Mouse (Mus musculus): ENCODE measurements around the gene Bach2. TPM values are rescaled to one million over a fixed set of nuclear protein-coding genes. Genes with fewer than 3 reads are reported as not detected.

Bach2 gene
- total and polyA plus RNA-seq, 2 experiments from 2014 or later, result 11.7 to 15.9 TPM

DNA sequence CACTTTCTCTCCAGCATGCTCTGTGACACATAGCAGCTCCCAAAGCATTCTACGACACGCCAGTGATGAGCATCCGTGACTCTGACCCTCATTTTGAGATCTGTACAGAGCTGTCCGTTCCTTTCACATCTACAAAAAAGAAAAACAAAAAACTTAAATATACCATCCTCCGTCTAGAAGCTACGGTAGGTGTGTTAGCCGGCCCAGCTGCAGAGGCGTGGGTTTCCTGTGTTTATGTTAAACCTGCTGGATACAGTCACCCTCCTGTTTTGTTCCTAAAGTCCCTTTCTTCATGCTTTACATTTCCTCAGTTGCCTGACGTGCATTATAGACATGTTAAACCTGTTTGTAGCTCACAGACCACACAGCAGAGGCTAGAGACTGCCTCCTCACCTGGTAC lies 150.0 kb downstream of the Bach2 start:
- TF ChIP-seq CTCF (IDR thresholded peaks at IDR 0.05), result no peak
- Histone ChIP-seq H3K27ac (ENCODE audit: low read depth, low read length) (no peak overlapping the region), H3K9me3 (ENCODE audit: low read length) (no peaks in the 10 kb centered on the region), H3K4me1 (ENCODE audit: insufficient read depth, low read length) (peaks cover 4% of the 10 kb centered on the region; the same call in 1 of the 2 replicates), H3K9ac (replicated peaks; ENCODE audit: low read length, poor library complexity, severe bottlenecking) (no peak overlapping the region), H3K27me3 (ENCODE audit: insufficient read depth, low read length) (no peaks in the 10 kb centered on the region), H3K4me3 (ENCODE audit: low read depth, low read length) (no peak overlapping the region), H3K36me3 (ENCODE audit: insufficient read depth, low read length) (no peaks in the 10 kb centered on the region), H3K4me2 (ENCODE audit: low read depth, low read length, poor library complexity, severe bottlenecking) (no peak overlapping the region)
- ATAC-seq (ENCODE audit: low FRiP score) (no peak), DNase-seq (ENCODE audit: low spot score) (no peak)
- WGBS, result 83% methylated on average over 9 of the region's 9 CpGs

DNA sequence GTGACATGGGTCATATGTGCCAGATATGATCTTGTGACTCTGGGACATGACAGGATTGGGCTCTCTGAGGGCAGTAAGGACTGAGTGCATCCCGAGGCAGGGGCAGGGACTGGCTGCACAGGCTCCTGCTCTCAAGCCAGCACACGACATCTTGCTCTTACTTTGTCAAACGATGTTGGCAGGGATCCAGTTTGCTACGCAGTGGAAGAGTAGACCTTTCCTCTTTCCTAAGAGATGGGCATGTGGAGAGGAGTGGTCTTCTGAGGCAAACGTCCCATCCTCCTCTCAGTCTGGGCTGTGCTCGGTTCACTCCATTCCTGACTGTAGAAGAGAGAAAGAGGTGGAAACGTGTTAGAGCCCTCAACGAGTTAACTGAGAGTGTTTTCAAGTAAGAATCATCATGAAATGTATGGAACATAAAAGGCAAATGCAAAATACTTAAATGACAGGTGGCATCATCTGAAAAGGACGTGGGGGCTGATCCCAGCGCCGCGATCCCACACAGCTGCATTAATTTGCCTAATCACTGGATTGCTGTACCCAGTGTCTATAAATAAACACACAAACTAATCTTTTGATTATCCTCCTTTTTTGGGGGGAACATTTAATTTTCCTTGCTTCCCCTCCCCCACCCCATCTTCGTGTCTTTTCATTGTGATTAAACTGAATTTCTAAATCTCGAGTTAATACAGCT lies 150.7 kb downstream of the Bach2 start:
- Histone ChIP-seq H3K27ac (ENCODE audit: low read depth, low read length) (no peak overlapping the region), H3K36me3 (ENCODE audit: insufficient read depth, low read length) (no peaks in the 10 kb centered on the region), H3K4me1 (ENCODE audit: insufficient read depth, low read length) (peaks cover 4% of the 10 kb centered on the region; the same call in 1 of the 2 replicates), H3K4me3 (ENCODE audit: low read depth, low read length) (no peak overlapping the region), H3K27me3 (ENCODE audit: insufficient read depth, low read length) (no peaks in the 10 kb centered on the region), H3K4me2 (ENCODE audit: low read depth, low read length, poor library complexity, severe bottlenecking) (no peak overlapping the region), H3K9ac (replicated peaks; ENCODE audit: low read length, poor library complexity, severe bottlenecking) (no peak overlapping the region), H3K9me3 (ENCODE audit: low read length) (no peaks in the 10 kb centered on the region)
- ATAC-seq (ENCODE audit: low FRiP score) (no peak), DNase-seq (ENCODE audit: low spot score) (peak; percentile 43)
- 39% methylated on average over 14 of the region's 14 CpGs for WGBS
- no peak for TF ChIP-seq CTCF (IDR thresholded peaks at IDR 0.05)

DNA sequence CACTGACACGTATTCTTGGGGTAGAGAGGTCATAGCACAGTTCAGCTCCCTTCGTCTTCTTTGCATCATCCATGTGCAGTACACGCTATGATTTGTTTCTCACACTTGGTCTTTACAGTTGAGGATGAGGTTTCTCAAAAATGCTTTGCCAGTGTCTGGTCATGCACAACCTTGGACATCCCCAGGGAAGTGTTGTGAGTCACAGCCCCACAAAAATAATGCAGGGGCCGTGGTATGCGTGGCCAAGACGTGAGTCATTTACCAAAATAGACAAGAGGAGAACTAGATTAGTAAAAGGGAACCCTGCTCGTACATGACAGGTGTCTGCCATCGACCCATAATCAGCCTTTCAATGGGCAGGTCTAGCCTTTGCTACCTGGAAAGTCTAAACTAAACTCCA lies 152.7 kb downstream of the Bach2 start:
- no peaks in the 10 kb centered on the region for H3K36me3 ChIP-seq (ENCODE audit: insufficient read depth, low read length)
- H3K27ac ChIP-seq (ENCODE audit: low read depth, low read length), result no peak overlapping the region
- peaks cover 4% of the 10 kb centered on the region; the same call in 1 of the 2 replicates for H3K4me1 ChIP-seq (ENCODE audit: insufficient read depth, low read length)
- no peak for TF ChIP-seq CTCF (IDR thresholded peaks at IDR 0.05)
- H3K9me3 ChIP-seq (ENCODE audit: low read length), result no peaks in the 10 kb centered on the region
- H3K9ac ChIP-seq (replicated peaks; ENCODE audit: low read length, poor library complexity, severe bottlenecking), result no peak overlapping the region
- ATAC-seq (ENCODE audit: low FRiP score) (no peak), DNase-seq (ENCODE audit: low spot score) (no peak)
- 96% methylated on average over 8 of the region's 8 CpGs for WGBS
- no peaks in the 10 kb centered on the region for H3K27me3 ChIP-seq (ENCODE audit: insufficient read depth, low read length)
- H3K4me2 ChIP-seq (ENCODE audit: low read depth, low read length, poor library complexity, severe bottlenecking), result no peak overlapping the region
- no peak overlapping the region for H3K4me3 ChIP-seq (ENCODE audit: low read depth, low read length)

DNA sequence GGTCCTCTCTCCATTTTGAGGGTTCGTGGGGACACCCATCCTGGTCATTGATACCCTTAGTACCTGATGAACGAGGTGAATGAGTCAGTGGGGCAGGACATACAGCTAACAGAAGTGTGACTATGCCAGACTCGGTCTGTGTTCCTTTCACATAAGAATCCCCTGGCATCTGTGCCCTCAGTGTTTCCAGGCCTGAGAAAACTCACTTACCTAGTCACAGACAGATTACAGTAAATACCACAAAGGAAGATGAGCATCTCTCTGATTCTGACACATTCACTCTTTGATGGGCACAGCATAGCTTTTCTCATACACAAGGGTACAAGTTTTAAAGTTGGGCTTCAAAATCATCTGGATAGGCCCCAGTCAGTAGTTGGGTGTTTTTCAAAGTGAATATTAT lies 154.6 kb downstream of the Bach2 start:
- Histone ChIP-seq H3K27me3 (ENCODE audit: insufficient read depth, low read length) (no peaks in the 10 kb centered on the region), H3K4me3 (ENCODE audit: low read depth, low read length) (no peak overlapping the region), H3K9ac (replicated peaks; ENCODE audit: low read length, poor library complexity, severe bottlenecking) (no peak overlapping the region), H3K36me3 (ENCODE audit: insufficient read depth, low read length) (no peaks in the 10 kb centered on the region), H3K9me3 (ENCODE audit: low read length) (no peaks in the 10 kb centered on the region), H3K27ac (ENCODE audit: low read depth, low read length) (no peak overlapping the region), H3K4me2 (ENCODE audit: low read depth, low read length, poor library complexity, severe bottlenecking) (no peak overlapping the region), H3K4me1 (ENCODE audit: insufficient read depth, low read length) (0 out of 2 replicates have a peak, but pooled peaks cover 4% of the 10 kb centered on the region)
- ATAC-seq (ENCODE audit: low FRiP score) (no peak), DNase-seq (ENCODE audit: low spot score) (no peak)
- 90% methylated on average over 3 of the region's 3 CpGs for WGBS
- no peak for TF ChIP-seq CTCF (IDR thresholded peaks at IDR 0.05)

DNA sequence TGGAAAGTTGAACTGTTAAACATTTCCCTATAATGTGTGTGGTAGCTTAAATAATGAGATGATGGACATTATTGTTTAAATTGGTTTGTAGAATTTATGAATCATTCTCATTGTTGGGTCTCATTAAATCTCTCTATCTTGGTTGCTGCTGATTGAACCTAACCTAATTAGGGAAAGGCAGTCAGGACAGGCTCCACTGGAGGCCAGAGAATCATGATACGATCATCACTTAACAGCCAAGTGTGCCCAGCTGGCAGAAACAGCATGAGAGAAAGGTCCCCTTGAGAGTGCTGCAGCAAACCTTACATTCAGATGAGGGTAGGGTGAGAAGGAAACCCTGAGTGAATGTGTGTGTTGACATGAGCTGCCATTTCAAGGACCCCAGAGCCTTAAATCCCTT lies 155.3 kb downstream of the Bach2 start:
- Histone ChIP-seq H3K4me2 (ENCODE audit: low read depth, low read length, poor library complexity, severe bottlenecking) (no peak overlapping the region), H3K9me3 (ENCODE audit: low read length) (no peaks in the 10 kb centered on the region), H3K4me3 (ENCODE audit: low read depth, low read length) (no peak overlapping the region), H3K9ac (replicated peaks; ENCODE audit: low read length, poor library complexity, severe bottlenecking) (no peak overlapping the region), H3K4me1 (ENCODE audit: insufficient read depth, low read length) (0 out of 2 replicates have a peak, but pooled peaks cover 3% of the 10 kb centered on the region), H3K27ac (ENCODE audit: low read depth, low read length) (no peak overlapping the region), H3K27me3 (ENCODE audit: insufficient read depth, low read length) (no peaks in the 10 kb centered on the region), H3K36me3 (ENCODE audit: insufficient read depth, low read length) (no peaks in the 10 kb centered on the region)
- ATAC-seq (ENCODE audit: low FRiP score), result no peak
- no peak for TF ChIP-seq CTCF (IDR thresholded peaks at IDR 0.05)
- DNase-seq (ENCODE audit: low spot score), result no peak
- WGBS, result 38% methylated on average over 1 of the region's 1 CpGs

DNA sequence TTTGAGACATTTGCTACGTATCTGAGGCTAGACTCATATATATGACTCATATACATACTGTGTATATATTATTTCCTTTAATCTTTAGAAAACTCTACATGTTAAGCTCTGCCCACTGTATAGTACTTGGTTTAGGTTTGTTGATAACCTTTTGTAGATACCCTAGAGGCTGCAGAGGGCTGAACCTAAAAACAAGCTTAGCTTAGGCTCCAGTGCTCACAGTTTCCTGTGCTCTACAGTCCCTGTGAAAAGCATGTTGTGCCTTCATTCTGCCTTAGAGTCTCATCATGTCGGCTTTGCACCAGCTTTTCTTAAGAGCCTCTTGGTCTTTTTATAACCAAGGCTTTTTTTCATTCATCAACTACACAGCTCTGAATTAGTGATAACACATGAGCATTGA lies 156.2 kb downstream of the Bach2 start:
- H3K4me1 ChIP-seq (ENCODE audit: insufficient read depth, low read length), result no peaks in the 10 kb centered on the region
- WGBS, result 81% methylated on average over 2 of the region's 2 CpGs
- no peak for ATAC-seq (ENCODE audit: low FRiP score)
- no peak for DNase-seq (ENCODE audit: low spot score)
- H3K9ac ChIP-seq (replicated peaks; ENCODE audit: low read length, poor library complexity, severe bottlenecking), result no peak overlapping the region
- no peak for TF ChIP-seq CTCF (IDR thresholded peaks at IDR 0.05)
- H3K27ac ChIP-seq (ENCODE audit: low read depth, low read length), result no peak overlapping the region
- H3K9me3 ChIP-seq (ENCODE audit: low read length), result no peaks in the 10 kb centered on the region
- H3K27me3 ChIP-seq (ENCODE audit: insufficient read depth, low read length), result no peaks in the 10 kb centered on the region
- H3K4me2 ChIP-seq (ENCODE audit: low read depth, low read length, poor library complexity, severe bottlenecking), result no peak overlapping the region
- no peak overlapping the region for H3K4me3 ChIP-seq (ENCODE audit: low read depth, low read length)
- H3K36me3 ChIP-seq (ENCODE audit: insufficient read depth, low read length), result no peaks in the 10 kb centered on the region

Measured in midbrain, postnatal 0 days (tissue).